Mouse (Mus musculus) cerebellum, postnatal 25 days (tissue): ENCODE measurements around the gene Myh10.

ENCODE experiments used
- DNase-seq, 2 experiments: peaks; one replicate each; pipeline ENCODE4 v3.0.0; 2021; ENCODE audit warnings: mixed read lengths in 2 of 2

Gene Myh10

GRCm38 (mm10) chr11:68691321-68692009 lies at the start of gene Myh10:
Myh10 (plus strand) TSS chr11:68691559.
- DNase-seq, result peak; percentile 99

- no peak for DNase-seq
Observed at GRCm38 (mm10) chr11:68644781-68645180, 46.6 kb upstream of the Myh10 start.

- no peak for DNase-seq
Observed at GRCm38 (mm10) chr11:68647808-68648207, 43.6 kb upstream of the Myh10 start.

DNA sequence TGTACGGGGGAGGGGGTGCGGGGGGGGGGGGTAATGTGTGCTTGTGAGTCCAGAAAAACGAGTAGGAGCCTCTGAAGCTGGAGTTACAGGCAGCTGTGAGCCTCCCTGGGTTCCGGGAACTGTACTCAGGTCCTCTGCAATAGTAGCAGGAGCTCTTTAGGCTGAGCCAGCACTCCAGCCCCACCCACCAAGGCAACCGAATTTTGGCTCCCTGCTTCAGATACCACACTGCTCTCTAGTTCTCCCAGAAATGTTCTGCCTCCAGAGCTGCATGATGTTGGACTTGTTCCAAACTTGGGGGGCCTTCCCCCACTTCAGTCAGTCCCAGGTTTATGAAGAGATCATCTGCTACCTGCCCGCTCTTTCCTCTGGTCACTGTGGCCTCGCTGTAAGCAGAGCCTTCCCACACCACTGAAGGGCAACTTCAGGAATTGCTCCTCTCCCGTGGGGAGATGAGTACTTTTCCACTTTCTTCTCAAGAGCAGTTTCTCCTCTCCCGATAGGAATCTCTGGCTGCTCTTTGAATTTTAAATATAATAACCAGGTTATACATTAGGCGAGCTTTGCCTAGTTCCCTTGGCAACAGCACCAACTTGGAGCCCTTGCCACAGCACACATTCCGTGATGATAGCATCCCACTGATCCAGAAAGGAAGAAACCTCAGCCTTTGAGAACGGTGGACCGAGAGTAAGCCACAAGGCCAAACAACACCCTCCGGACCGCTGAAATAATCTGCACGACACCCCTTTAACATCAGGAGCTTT lies 42.8 kb upstream of the Myh10 start:
- no peak for DNase-seq

DNA sequence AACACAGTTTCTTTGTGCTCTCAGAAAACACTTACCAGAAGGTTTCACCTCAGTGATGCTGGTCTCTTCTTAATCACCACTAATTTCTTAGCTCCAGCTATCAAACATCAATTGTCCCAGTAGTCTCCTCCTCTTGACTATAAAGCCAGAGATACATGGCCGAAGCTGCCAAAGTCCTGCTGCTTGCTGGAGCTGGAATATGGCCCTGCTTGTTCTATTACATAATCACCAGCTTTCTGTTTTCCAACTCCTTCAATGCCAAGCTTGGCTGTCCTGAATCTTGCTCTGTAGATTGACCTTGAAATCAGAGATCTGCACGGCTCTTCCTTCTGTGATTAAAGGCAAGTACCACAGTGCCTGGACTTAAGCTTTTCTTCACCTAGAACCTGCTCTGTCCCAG lies 39.8 kb upstream of the Myh10 start:
- DNase-seq, result peak; percentile 24 to 38

DNA sequence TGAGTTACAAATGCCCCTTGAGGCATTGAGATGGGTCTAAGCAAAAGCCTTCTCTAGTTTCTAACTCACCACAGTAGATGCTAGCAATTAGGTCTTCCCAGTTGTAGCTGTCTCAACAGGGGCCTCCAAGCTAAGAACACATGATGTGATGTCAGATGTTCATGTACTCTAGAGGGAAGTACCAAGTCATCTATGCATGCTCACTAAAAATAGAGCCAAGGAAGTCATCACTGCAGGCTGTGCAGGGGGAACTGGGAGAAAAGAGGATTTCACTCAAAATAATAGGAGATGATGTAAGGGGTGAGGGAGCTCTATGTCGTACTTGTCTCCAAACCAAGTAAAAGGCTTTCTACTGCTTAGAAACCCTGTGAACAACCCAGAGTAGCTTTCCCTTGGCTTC lies 35.8 kb upstream of the Myh10 start:
- no peak for DNase-seq

DNA sequence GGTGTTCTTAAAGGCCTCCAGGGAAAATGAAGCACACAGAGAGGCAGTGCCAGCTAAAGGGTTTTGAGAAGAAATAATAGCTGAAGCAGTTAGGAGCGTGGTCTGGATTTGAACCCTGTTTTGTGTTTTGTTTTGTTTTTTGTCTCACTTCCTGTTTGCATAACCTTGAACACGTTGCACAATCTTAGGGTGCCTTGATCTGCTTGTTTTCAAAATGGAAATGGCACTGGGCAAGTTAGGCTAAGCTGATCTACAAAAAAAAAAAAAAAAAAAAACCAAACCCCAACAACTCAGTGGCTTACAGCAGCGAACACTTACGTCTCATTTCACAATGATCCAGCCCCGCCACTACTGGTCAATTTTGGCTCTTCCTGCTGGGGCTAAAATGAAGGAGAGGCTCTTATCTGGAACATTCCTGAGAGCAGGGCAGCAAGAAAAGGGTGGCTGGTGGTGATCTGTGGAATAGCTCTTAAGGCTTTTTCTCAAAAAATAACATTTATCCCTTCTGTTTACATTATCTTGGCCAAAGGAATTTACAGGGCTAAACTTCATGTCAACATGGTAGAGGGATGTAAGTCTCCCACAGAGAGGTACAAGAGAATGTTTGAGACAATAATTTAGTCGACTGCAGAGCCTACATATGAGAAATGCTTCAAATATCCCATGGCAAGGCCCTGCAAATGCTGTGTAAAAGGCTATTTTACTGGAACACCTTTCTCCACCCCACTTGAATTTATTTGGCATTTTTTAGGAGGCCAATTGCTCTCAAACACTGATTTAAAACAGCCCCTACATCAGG lies 34.3 kb upstream of the Myh10 start:
- DNase-seq, result no peak

GRCm38 (mm10) chr11:68657811-68658210 lies 33.5 kb upstream of the Myh10 start:
- peak; percentile 15 to 43 for DNase-seq

- DNase-seq, result no peak
Observed at GRCm38 (mm10) chr11:68665331-68665730, 26.0 kb upstream of the Myh10 start.

GRCm38 (mm10) chr11:68666210-68666609 lies 25.1 kb upstream of the Myh10 start:
- no peak for DNase-seq

GRCm38 (mm10) chr11:68672270-68672970 lies 18.9 kb upstream of the Myh10 start:
- no peak for DNase-seq

GRCm38 (mm10) chr11:68674071-68674470 lies 17.3 kb upstream of the Myh10 start:
- no peak for DNase-seq

GRCm38 (mm10) chr11:68674643-68675042 lies 16.7 kb upstream of the Myh10 start:
- DNase-seq, result no peak

DNA sequence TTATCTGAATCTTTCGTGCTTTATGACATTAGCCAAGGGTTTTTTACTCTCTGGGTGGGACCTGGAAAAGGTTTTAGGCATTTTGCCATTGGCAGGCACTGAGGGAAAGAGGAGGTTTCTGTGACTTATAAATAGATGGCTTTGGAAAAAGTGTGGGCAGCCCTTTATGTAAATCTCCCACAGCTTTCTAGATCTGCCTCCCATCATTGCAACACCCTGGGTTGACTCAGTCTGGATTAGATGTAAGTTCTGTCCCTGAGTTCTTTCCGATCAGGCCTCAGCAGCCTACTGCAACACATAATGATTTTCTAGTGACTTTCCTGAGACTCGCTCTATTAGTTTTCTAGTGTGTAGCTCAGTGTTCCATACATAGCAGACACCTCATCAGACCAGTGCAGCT lies 16.1 kb upstream of the Myh10 start:
- no peak for DNase-seq

- no peak for DNase-seq
Observed at GRCm38 (mm10) chr11:68681254-68681839, 10.0 kb upstream of the Myh10 start.

- no peak for DNase-seq
Observed at GRCm38 (mm10) chr11:68682136-68682806, 9.1 kb upstream of the Myh10 start.

GRCm38 (mm10) chr11:68686001-68686400 lies 5.4 kb upstream of the Myh10 start:
- DNase-seq, result no peak

DNA sequence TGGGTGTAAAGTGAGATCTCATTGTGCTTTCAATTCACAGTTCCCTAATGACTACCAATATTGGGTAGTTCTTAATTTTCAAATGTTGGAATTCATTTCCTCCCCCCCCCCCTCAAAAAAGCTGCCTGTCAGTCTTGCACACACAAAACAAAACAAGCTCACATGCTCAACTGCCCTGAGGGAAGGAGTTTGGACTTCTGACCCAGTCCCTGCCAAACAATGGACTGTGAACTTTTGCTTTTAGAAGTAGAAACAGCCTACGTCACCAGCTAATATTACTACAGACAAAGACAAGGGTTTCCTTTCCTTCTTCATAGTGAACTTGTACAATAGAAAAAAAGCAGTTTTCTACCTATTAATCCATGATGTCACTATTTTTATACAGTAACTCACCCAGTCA lies 2.1 kb upstream of the Myh10 start:
- DNase-seq, result no peak

DNA sequence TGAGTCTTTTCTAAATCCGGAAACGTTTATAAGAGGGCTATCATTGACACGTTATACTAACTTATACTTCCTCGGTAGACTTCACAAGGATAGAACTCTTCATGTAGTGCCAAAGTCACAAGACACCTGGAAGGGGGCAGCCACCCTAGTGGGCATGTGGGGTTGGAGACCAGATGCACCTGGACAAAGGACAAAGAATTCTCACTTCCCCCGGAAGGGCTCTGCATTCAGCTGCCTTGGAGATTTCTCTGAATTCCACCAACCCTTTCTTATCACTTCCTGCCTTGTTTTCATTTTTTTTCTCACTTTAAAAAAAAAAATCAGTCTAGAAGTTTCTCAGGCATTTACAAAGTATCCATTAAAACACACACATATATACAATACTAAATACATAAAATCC lies 894 bp upstream of the Myh10 start:
- DNase-seq, result peak in 1 of 2 experiments; percentile 23

DNA sequence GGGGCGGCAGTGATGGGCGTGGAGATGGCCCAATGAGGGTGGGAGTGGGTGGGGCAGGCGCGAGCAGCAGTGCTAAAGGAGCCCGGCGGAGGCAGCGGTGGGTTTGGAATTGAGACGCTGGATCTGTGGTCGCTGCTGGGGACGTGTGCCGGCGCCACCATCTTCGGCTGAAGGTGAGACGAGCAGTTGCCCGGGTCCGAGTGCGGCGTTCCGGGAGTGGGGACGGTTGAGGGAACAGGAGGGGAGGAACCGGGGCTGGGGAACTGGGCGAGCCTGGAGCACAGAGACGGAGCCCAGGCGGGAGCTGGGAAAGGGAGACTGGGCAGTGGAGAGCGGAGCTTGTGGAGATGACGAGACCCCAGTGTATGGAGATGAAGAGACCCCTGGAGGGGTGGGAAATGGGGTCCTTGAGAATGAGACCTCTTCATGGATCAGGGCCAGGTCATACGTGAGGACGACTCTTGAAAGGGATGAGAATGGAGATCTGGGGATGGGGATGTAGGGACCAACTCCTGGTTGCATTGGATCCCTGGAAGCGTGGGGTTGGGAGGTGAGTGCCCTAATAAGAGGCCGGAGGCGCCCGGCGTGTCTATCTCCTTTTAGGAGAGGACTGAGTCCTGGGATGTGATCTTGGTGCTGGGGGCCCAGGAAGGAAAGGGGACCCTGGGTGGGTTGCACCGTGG lies 792 bp downstream of the Myh10 start:
- DNase-seq, result peak in 1 of 2 experiments; percentile 55
